Mouse (Mus musculus) right cerebral cortex, postnatal 10 days (tissue): ENCODE results near the gene Cldn18.

Experiments
- DNase-seq, 2 experiments: peaks; one replicate each; pipeline ENCODE4 v3.0.0; 2021; ENCODE audit warnings: low spot score in 2 of 2

The Cldn18 gene

DNA sequence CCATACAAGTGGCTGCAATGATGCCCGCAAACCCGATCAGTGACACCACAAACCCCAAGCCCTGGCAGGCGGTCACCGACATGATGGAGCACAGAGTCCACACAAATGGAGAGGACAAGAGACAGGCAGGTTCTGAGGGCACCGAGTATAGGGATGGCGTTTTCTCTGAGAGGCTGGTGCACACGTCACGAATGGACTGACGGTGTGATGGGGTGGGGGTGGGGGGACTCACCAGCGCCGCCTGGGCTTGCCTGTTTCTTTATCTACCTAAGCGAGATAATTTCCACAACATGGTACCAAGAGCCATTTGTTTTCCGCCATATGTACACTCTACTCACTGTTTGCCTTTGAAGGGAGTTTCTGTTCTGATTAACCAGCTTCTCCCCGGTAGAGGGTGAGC is at the start of gene Cldn18:
TSS of gene Cldn18 (minus strand) at position 134 of the 400 bp plus-strand sequence.
- DNase-seq: no peak

DNA sequence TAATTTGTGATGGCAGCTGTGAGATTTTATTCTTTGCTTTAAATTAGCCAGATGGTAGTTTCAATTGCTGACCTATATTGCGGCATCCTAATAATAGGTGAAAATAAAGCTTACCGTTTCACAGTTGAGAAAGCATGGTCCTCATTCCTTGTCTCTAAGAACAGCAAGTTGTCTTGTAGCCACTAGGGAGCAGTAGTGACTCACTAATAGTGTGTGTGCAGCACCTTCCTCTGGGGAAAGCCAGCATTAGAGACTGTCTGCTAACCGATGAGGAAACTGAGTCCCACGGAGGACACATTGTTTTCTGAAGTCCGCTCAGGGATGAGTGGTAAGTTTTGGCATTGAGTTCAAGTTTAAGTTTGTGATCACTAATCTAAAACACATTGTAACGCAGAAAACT is 46.5 kb upstream of the Cldn18 start:
- DNase-seq: peak; percentile 29 to 30

DNA sequence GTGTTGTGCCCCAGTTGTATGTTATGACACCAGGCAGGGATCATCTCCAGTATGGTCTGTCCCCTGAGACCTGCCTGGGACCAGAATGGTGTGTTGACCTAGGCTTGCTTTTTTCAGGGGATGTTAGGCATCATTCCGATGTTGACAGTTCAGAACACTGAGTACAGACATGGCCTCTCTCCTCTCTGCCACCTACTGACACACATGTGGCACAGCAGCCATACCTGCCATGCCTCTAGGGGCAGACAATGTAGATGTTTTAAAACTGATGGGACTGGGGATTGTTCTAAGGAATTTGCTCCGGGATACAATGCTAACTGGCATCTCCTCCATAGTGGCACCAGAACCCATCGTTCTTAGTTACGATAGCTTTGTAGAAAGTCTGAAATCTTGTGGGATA is 33.2 kb upstream of the Cldn18 start:
- no peak for DNase-seq

DNA sequence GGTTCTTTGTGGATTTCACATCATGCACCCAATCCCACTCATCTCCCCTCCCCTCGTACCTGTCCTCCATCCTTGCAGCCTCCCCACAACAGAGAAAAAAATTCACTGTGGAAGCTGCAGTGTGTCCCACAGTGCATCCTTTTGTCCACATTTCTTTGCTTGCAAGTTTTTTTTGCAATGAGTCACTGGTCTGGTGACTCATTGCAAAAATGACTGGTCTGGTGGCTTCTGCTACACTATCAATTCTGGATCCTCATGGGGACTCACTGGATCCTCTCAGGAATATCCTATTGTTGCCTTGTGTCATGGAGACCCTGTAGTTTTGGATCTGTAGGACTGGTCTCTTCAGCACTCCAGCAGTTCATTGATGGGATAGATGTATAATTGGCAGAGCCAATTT is 31.2 kb upstream of the Cldn18 start:
- DNase-seq: no peak

DNA sequence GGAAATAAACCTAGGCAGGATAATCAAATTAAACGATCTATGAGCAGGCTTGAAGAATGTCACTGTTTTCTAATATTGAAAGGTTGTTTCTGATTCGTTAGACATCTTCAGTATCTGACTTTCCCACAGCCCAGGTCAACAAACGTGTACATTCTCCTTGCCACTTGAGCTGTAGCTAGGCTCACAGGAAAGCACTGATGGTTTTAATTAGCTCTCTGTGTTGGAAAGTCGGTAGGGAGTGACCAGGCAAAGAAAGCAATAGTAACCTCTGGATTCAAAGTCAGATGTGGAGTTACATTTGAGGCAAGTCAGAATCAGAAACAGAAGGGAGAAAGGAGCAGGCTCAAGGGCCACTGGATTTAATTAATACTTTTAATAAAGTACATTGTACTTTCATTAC is 30.7 kb upstream of the Cldn18 start:
- no peak for DNase-seq

DNA sequence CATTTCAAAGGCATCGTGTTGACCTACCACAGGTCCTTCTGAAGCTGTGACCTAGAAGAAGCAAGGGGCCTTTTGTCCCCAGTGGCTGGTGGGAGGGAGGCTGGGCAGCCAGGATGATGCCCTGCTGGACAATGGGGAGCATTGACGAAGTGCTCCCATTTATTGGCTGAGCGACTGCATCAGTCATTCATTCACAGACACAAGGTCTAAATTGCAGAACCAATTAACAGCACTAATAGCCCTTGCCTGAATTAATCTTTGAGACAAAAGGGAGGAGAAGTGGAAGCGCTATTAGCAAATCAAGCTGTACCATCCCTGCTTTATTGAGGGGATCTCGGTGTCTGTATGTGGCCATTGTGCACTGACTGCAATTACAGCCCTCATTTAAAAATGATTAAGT is 27.5 kb upstream of the Cldn18 start:
- peak; percentile 53 to 68 for DNase-seq

DNA sequence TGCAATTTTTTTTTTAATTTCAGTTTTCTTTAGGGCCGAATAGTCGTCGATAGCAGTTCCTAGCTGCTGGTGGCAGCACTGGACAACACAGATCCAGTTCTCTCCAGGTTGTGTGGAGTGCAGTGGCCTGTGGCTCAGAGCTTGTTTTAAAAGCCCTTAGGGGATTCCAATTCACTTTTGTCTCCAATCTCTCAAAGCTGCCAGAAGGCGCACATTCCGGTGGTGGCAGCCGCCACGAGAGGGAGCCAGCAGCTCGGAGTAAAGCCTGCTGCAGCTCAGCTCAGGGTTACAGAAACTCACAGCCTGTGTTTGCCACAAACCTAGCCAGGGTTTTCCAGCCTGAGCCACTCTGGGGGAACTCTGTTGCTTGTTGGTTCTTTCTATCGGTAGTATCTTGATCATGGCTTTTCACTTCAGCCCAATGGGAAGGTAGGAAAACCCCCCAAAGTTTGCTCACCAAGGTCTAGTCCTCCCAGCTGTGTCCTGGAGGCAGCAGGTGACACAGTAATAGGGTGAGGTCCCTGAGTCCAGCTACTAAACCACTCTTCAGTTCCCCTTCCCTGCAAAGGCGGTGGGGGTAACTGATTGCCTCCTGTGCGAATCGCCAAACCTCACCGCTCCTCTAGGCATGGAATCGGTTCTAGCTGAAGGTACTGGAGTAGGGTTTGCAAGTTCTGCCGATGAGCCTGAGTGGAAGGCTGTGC is 13.0 kb upstream of the Cldn18 start:
- peak; percentile 83 to 90 for DNase-seq

DNA sequence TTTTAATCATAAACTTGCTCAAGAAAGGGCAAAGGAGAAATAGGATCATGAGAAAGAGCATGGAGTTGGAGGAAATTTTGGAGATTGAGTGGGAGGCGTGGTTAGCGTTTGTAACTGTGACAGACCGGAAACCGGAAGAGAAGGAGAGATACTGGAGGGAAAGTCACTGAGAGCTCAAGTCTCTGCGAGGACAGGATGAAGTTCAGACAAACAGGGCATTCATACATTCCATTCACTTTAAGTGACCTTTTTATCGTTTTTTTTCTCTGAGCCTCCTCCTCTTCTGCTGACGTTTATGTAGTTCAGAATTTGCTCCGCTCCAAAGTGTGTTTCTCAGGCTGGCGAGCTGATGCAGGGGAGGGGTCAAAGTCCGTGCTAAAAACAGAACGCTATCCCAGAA is 10.8 kb upstream of the Cldn18 start:
- DNase-seq: no peak

DNA sequence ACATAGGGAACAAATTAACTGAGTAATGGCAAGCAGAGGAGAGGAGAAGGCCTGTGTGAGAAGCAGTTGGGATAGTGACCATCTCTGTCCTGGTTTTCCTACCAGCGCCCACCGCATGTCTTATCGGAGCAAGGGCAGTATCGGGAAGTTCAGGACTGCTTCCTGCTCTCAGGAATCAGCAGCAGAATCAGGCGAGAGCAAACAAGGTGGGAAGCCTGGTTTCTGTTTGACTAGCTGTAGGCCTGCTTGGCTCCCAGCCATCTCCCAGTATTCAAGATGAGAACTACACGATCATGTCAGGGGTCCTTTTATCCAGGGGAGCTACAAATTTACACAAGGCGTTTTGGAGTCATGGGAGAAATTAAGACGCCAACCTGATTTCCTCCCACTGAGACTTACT is 8.2 kb upstream of the Cldn18 start:
- DNase-seq: no peak

DNA sequence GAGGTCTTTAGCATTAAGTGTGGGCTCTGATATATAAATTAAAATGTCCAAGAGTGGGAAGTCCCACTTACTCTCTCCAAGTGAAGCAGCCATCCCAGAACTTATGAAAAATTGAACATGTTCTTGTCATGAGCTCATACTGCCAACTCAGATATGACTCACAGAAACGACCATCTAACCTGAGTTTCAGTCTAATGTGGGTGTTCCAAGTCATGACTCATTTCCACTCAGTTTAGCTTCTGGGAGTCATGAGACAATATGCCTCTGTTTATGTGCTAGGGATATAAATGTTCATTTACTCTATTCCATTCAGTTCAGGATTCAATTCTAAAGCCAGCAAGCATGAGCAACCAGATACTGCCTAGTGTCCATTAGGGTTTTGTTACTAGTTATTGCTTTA is 2.9 kb upstream of the Cldn18 start:
- DNase-seq: no peak

DNA sequence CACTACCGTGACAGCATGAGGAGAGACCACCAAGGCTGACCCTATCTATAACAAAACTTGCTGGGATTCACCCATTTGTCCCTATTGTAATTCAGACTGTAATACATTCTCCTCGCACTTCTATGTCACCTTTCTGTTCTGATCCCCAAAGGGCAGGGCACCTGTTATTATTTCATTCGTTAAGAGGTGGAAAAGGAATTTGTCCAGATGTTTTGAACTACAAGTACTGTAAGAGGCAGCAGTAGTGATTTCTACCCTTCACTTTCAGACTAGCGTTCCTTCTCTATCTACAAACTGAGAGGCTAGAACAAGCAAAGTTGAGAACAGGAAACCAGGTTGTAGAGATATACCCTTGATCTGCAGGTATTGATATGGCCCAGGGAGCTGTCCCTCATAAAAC is 6.8 kb downstream of the Cldn18 start:
- no peak for DNase-seq

DNA sequence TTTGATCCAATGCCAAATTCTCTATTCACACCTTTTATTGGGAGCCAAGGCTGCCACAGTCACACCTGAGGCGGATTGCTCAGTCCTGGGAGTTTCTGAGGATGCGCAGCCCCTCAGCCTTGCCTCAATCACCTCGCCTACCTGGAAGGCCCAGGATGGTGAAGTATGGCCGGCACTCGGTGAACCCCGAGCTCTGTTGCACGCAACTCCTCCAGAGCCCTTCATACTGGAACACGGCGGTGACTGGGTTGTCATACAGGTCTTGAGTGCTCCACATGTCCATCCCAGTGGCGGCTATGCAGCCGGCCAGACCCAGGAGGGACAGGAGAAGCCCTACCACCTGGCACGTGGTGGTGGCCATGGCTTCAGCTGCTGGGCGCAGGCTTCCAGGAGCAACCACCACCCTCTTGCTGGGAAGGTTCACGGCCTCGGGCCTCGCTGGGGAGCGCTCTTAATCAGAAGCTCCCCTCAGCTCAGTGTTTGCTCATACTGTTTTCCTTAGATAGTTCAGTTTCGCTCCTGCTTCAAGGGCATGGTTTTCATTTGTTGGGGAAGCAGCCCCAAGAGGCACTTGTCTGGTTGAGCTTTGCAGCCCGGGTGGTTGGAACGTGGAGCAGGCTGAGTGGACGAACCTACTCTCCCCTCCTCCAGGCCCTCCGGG is 7.3 kb downstream of the Cldn18 start:
- DNase-seq: no peak

DNA sequence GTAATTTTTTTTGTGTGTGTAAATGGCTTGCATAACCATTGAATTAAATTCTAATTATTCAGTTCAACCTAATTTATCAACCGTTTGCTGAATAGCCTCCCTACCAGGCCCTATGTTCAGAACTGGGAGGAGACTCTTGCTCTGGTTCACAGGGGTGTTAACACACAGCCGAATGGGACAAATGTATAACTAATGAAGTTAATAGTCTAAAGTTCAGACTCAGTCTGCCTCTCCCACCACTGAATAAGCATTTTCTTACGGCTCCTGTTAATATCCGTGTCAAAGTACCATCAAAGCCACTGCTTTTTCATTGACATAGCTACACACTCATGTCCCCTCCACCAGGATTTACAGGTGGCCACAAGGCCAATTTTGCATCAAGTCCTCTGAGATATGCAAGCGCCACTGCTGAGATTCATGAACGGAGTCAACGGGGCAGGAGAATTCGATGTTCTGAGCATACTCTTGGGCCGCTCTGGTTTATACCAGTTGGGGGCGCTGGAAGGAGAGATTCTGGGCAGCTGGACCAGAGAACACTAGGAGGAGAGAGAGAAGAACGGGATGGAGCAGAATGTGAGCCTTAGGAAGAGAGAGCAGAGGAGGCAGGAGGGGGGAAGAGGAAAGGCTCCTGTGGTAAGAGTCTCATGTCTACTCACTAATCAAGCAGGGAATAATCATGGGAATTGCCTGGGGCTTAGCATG is 9.5 kb downstream of the Cldn18 start:
- DNase-seq: no peak

DNA sequence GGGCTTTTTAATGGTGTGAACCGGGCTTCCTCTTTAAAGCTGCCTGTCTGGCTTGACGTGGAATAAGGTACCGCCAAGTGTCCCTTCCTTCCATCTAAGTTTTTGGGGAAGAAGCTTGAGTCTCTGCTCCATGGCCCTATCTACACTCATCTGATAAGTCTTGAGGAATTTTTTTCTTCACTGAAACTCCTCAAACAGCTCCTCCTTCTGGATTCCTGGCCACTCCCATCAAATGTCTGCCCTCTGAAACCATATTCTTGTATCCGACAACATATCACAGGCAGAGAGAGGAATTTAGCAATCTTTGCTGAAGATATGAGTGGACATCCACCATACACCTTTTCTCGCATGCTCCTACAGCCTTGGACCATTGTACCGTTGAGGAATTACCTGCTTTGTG is 10.8 kb downstream of the Cldn18 start:
- no peak for DNase-seq

DNA sequence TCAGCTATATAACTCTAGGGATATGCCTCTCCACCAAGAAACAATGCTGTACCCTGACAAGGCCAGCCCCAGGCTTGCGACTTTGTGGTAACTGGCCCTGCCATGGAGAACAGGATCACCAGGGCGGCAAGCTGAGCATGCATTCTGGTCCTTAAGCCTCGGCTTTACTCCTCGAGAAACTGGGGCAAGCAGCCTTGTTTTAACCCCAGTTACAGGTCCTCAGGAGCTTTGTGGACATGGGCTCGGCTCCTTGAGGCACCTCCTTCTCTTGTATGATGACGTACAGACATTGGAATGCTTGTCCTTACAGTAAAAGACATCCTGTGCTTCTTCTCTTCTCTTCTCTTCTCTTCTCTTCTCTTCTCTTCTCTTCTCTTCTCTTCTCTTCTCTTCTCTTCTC is 13.4 kb downstream of the Cldn18 start:
- DNase-seq: no peak

DNA sequence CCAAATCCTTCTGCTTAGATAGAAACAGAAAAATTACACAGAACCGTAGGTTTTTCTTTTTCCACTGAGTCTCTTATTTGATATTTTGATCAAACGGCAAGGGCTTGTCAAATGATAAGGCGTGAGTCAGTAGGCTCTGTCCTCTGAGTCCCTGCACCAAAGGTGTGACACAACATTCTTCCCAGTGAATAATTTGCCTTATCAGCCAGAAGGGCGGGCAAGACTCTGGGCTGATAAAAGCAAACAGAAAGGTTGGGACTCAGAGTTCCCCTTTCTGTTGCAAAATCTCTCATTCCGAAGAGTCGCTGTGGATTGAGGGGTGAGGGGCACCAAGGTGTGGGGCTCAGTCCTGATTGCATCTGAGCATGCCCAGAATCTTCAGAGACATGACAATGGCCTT is 14.9 kb downstream of the Cldn18 start:
- DNase-seq: no peak

DNA sequence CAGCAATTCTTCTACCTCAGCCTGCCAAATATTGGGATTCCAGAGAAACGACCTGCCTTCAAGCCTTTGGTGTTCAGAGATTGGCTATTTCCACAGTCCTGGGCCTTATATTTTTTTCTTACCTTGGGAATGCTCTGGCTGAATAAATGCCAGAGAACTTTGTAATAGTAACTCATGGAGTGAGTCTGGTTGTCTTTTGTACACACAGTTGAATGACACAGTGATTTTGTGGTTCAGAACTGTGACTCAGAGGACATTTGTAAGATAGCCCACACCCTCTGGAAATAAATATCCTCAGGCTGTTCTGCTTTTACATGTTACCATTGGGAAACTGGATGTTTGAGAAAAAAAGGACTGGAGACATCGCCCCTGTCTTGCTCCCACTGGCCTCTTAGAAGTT is 15.9 kb downstream of the Cldn18 start:
- no peak for DNase-seq

DNA sequence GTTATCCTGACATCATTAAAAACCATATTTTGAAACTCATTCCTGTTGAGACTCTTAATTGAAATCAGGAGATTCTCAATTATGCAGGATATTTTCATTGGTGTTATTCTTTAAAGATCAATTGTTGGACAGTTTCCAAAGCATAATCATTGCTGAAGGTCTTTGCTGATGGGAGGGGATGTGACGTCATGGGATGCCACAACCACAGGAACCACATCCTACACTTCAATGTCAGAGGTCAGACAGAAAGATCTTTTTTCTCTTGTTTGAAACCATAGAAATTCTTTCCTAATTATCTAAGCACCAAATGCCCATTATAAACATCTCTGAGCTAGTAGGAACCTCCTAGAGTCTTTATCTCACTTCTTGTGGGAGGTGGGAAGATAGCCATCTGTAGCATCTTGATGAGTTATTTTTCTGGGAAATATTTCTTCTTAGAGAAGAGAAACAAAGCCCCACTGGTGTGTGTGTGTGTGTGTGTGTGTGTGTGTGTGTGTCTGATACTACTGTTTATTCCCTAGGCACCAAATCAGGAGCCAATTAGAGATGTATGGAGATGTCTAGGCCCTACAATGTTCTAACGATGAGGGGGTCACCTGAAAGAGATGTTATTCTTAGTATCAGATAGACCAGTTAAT is 17.2 kb downstream of the Cldn18 start:
- no peak for DNase-seq

DNA sequence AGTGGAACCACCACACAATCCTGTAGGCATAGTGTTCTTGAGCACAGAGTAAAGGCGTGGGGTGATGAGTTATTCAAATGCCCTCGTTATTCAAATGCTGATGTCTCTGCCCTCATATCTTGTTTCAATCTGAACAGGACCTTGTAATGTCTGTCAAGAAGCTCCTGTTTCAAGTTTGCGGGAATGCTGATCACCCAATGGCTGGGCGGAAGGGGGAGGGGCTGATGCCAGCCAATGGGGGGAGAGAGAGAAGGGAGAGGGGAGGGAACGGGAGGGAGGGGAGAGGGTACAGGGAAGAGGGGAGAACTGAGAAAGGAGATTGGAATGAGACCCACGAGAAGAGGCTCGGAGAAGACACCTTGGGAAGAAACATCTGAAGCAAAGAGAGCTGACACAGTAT is 22.1 kb downstream of the Cldn18 start:
- DNase-seq: no peak

DNA sequence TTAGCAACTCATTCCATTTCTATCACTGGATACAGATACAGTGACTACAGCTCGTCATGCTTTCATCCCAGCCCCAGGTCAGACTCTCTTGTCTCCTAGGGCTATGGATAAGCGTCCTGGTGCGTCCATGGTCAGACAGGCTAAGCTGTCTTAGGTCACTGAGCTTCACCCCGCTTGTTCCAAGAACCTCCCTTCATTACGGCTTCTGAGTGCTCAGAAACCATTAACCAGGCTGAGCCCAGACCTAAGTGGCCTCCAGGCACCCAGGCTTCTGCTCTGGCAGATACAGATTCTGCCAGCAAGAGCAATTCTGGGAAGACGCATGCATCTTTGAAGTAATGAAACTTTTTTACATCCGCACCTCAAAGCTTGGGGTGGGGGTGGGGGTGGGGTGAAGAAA is 26.7 kb downstream of the Cldn18 start:
- no peak for DNase-seq

DNA sequence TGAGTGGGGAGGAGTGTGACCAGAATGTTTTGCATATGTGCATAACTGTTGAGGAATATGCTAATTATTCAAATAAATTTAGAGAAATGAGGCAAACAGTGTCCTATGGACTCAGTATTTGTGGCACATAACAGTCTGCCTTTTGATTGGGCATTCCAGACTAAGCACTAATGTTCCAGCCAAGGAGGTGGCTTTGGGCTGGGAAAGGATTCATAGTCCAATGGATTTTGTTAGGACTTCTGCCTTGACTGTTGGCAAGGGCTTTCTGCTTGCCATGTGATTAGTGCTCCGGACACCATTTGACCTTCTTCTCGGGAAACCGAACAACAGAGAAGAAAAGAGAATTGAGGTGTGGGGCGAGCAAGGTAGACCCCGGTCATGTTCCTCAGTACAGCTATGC is 27.3 kb downstream of the Cldn18 start:
- no peak for DNase-seq

DNA sequence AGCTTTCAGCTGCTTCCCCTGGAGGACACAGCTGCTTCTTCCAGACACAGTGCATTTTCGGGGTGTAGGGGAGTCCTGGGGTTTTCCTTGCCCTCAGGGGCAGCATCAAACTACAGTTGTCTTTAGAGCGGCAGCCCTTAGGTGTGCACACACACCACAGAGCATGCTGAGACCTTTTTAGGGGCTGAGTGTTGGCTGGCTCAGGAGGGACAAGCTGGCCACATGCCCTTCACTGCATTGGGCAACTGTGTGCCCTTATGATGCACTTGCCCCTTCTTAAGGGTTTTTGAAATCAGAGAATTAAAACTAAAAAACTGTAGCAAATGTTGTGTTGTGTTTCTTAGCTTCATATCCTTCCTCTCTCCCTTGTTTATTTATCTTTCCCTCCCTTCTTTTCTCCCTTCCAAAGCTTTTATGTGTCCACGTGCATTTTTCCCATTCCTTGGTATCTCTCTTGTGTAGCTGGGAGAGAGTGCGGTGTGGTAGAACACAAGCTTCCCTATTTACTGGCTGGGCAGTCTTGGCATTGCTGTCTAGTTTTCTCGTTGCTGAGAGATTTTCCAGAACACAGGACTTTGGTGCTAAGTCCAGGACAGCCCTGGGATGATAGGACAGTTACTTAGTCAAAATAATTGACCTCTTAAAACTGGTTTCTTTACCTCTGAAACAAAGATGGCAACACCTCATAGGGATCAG is 31.4 kb downstream of the Cldn18 start:
- no peak for DNase-seq
